Mouse (Mus musculus): ENCODE results near the gene Glrb. TPM values are rescaled to one million over a fixed set of nuclear protein-coding genes. Genes with fewer than 3 reads are reported as not detected.

Glrb gene
- total and polyA plus RNA-seq, 2 experiments, result not detected

GRCm38 (mm10) chr3:80801827-80802310 is 111.6 kb downstream of the Glrb start:
- no peaks in the 10 kb centered on the region for H3K79me2 ChIP-seq (ENCODE audit: control insufficient read depth, insufficient read depth, low read length)
- no peaks in the 10 kb centered on the region for H3K4me1 ChIP-seq (ENCODE audit: control insufficient read depth, insufficient read depth, low read length)
- no peak overlapping the region for H3K4me3 ChIP-seq (ENCODE audit: insufficient read depth, low read depth, low read length)
- TF ChIP-seq CTCF (IDR thresholded peaks at IDR 0.05; ENCODE audit: low read depth, low read length), result no peak
- no peak for TF ChIP-seq POLR2A (IDR thresholded peaks at IDR 0.05; ENCODE audit: extremely low read depth, insufficient read depth, low read length)
- H3K27me3 ChIP-seq (ENCODE audit: control insufficient read depth, insufficient read depth, low read length), result peaks cover 10% of the 10 kb centered on the region
- no peak overlapping the region for H3K27ac ChIP-seq (replicated peaks; ENCODE audit: insufficient read depth, low read depth, low read length)
- H3K36me3 ChIP-seq (ENCODE audit: control insufficient read depth, insufficient read depth, low read length), result no peaks in the 10 kb centered on the region
- no peak overlapping the region for H3K9ac ChIP-seq (ENCODE audit: low read depth, low read length)
- WGBS, result 38% methylated on average over 6 of the region's 6 CpGs
- no peak for DNase-seq (ENCODE audit: extremely low read depth, low read depth, low spot score)

- Histone ChIP-seq H3K27me3 (ENCODE audit: control insufficient read depth, insufficient read depth, low read length) (peaks cover 10% of the 10 kb centered on the region), H3K4me1 (ENCODE audit: control insufficient read depth, insufficient read depth, low read length) (no peaks in the 10 kb centered on the region), H3K27ac (replicated peaks; ENCODE audit: insufficient read depth, low read depth, low read length) (no peak overlapping the region), H3K79me2 (ENCODE audit: control insufficient read depth, insufficient read depth, low read length) (no peaks in the 10 kb centered on the region), H3K9ac (ENCODE audit: low read depth, low read length) (no peak overlapping the region), H3K4me3 (ENCODE audit: insufficient read depth, low read depth, low read length) (no peak overlapping the region), H3K36me3 (ENCODE audit: control insufficient read depth, insufficient read depth, low read length) (no peaks in the 10 kb centered on the region)
- no peak for TF ChIP-seq CTCF (IDR thresholded peaks at IDR 0.05; ENCODE audit: low read depth, low read length)
- TF ChIP-seq POLR2A (IDR thresholded peaks at IDR 0.05; ENCODE audit: extremely low read depth, insufficient read depth, low read length), result no peak
- WGBS, result 15% methylated on average over 33 of the region's 33 CpGs
- DNase-seq (ENCODE audit: extremely low read depth, low read depth, low spot score), result no peak
Observed at GRCm38 (mm10) chr3:80800995-80801826, 112.2 kb downstream of the Glrb start.

DNA sequence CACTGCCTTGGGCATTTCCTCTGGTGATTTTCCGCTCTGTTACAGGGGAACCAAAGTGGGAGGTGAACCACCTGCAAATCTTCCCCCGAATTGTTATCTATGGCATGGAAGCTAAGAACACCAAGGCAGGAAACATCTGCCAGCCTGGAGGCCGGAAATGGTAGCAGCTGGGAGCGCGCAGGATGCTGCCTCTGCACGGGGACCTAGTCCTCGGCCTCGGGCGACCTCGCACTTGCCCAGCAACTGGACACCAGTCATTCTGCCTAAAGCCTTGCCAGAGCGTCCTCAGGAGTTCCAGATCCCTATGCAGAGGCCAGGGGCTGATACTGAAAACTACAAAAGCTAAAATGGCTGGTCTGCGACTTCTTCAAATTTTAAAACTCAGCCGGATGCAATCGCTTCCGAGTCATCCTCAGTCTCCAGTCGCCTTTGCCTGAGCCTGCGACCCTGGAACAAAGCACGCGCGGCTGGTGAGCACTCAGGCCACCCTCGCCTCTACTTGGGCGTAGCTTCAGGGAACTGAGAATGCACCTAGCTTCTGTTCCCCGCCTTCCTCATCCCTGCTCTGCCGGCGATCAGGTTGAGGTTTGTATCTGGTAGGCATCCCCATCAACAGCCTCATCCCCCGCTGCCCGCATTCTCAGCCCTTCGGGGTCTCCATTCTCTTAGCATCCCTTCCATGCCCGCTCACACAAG is 113.0 kb downstream of the Glrb start:
- Histone ChIP-seq H3K4me1 (ENCODE audit: control insufficient read depth, insufficient read depth, low read length) (no peaks in the 10 kb centered on the region), H3K4me3 (ENCODE audit: insufficient read depth, low read depth, low read length) (no peak overlapping the region), H3K36me3 (ENCODE audit: control insufficient read depth, insufficient read depth, low read length) (no peaks in the 10 kb centered on the region), H3K9ac (ENCODE audit: low read depth, low read length) (no peak overlapping the region), H3K79me2 (ENCODE audit: control insufficient read depth, insufficient read depth, low read length) (no peaks in the 10 kb centered on the region), H3K27me3 (ENCODE audit: control insufficient read depth, insufficient read depth, low read length) (peaks cover 10% of the 10 kb centered on the region), H3K27ac (replicated peaks; ENCODE audit: insufficient read depth, low read depth, low read length) (no peak overlapping the region)
- no peak for TF ChIP-seq CTCF (IDR thresholded peaks at IDR 0.05; ENCODE audit: low read depth, low read length)
- no peak for TF ChIP-seq POLR2A (IDR thresholded peaks at IDR 0.05; ENCODE audit: extremely low read depth, insufficient read depth, low read length)
- 6% methylated on average over 29 of the region's 29 CpGs for WGBS
- DNase-seq (ENCODE audit: extremely low read depth, low read depth, low spot score), result no peak

GRCm38 (mm10) chr3:80797935-80798334 is 115.5 kb downstream of the Glrb start:
- Histone ChIP-seq H3K4me3 (ENCODE audit: insufficient read depth, low read depth, low read length) (no peak overlapping the region), H3K9ac (ENCODE audit: low read depth, low read length) (no peak overlapping the region), H3K36me3 (ENCODE audit: control insufficient read depth, insufficient read depth, low read length) (no peaks in the 10 kb centered on the region), H3K27me3 (ENCODE audit: control insufficient read depth, insufficient read depth, low read length) (peaks cover 10% of the 10 kb centered on the region), H3K4me1 (ENCODE audit: control insufficient read depth, insufficient read depth, low read length) (no peaks in the 10 kb centered on the region), H3K27ac (replicated peaks; ENCODE audit: insufficient read depth, low read depth, low read length) (no peak overlapping the region), H3K79me2 (ENCODE audit: control insufficient read depth, insufficient read depth, low read length) (no peaks in the 10 kb centered on the region)
- WGBS, result 76% methylated on average over 1 of the region's 1 CpGs
- TF ChIP-seq CTCF (IDR thresholded peaks at IDR 0.05; ENCODE audit: low read depth, low read length), result no peak
- no peak for TF ChIP-seq POLR2A (IDR thresholded peaks at IDR 0.05; ENCODE audit: extremely low read depth, insufficient read depth, low read length)
- no peak for DNase-seq (ENCODE audit: extremely low read depth, low read depth, low spot score)

DNA sequence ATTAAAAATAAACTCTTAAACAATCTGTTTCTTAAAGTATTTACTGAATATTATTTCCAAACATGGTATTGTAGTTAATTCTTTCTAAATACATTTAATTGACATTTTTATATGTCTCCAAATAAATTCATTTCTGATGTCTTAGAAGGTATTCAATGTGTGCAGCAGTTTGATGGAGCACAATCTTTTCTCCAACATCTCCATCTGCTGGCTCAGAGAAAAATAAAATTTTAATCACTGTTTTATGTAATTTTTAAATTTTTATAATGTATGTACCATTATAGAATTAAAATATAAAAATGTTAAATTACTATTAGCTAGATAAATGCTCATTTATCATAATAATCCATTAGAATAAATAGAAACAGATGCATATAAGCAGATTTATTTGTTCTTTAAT is 116.7 kb downstream of the Glrb start:
- Histone ChIP-seq H3K36me3 (ENCODE audit: control insufficient read depth, insufficient read depth, low read length) (no peaks in the 10 kb centered on the region), H3K27ac (replicated peaks; ENCODE audit: insufficient read depth, low read depth, low read length) (no peak overlapping the region), H3K4me1 (ENCODE audit: control insufficient read depth, insufficient read depth, low read length) (no peaks in the 10 kb centered on the region), H3K79me2 (ENCODE audit: control insufficient read depth, insufficient read depth, low read length) (no peaks in the 10 kb centered on the region), H3K9ac (ENCODE audit: low read depth, low read length) (no peak overlapping the region), H3K4me3 (ENCODE audit: insufficient read depth, low read depth, low read length) (no peak overlapping the region), H3K27me3 (ENCODE audit: control insufficient read depth, insufficient read depth, low read length) (peaks cover 10% of the 10 kb centered on the region)
- TF ChIP-seq CTCF (IDR thresholded peaks at IDR 0.05; ENCODE audit: low read depth, low read length) (no peak), POLR2A (IDR thresholded peaks at IDR 0.05; ENCODE audit: extremely low read depth, insufficient read depth, low read length) (no peak)
- no peak for DNase-seq (ENCODE audit: extremely low read depth, low read depth, low spot score)

All from liver, adult 2 months (tissue).